Mouse (Mus musculus) embryonic facial prominence, embryonic 11.5 days (tissue): ENCODE data around the gene Mansc1. TPM values are rescaled to one million over a fixed set of nuclear protein-coding genes. Genes with fewer than 3 reads are reported as not detected.

Experiments used
- ATAC-seq: fragments of 200-750 bp; cut with Nextera tagmentation; replicated peaks from 2 replicates; pipeline ENCODE4 v1.8.0; 2017; ENCODE audit warnings: low read depth; ENCODE audit not compliant: insufficient number of reproducible peaks, low FRiP score, low TSS enrichment
- DNase-seq: peaks from one replicate; pipeline ENCODE4 v3.0.0-alpha.2; 2015; ENCODE audit warnings: low spot score
- H3K27ac ChIP-seq: fragments of 300-500 bp; sonication (generic); replicated peaks from 2 replicates; pipeline ENCODE4 v1.5.1; 2014; ENCODE audit warnings: mild to moderate bottlenecking, low read depth, low read length, control low read depth
- H3K27me3 ChIP-seq: fragments of 300-500 bp; sonication (generic); 2 replicates; pipeline ENCODE4 v1.6.1; 2014; ENCODE audit warnings: mild to moderate bottlenecking, low read length, moderate library complexity, mixed read lengths; ENCODE audit not compliant: control insufficient read depth, insufficient read depth
- H3K36me3 ChIP-seq: fragments of 300-500 bp; sonication (generic); replicated peaks from 2 replicates; pipeline ENCODE4 v1.6.1; 2014; ENCODE audit warnings: low read depth, mild to moderate bottlenecking, low read length, moderate library complexity, mixed read lengths; ENCODE audit not compliant: control insufficient read depth, insufficient read depth
- H3K4me1 ChIP-seq: fragments of 300-500 bp; sonication (generic); 2 replicates; pipeline ENCODE4 v1.6.1; 2014; ENCODE audit warnings: low read length, mixed read lengths; ENCODE audit not compliant: control insufficient read depth, insufficient read depth
- H3K4me2 ChIP-seq: fragments of 300-500 bp; sonication (generic); 2 replicates; pipeline ENCODE4 v1.6.1; 2014; ENCODE audit warnings: low read depth, mild to moderate bottlenecking, control low read depth, low read length, moderate library complexity
- H3K4me3 ChIP-seq: fragments of 300-500 bp; sonication (generic); 2 replicates; pipeline ENCODE4 v1.5.1; 2014; ENCODE audit warnings: low read depth, low read length, control low read depth
- H3K9ac ChIP-seq: fragments of 300-500 bp; sonication (generic); replicated peaks from 2 replicates; pipeline ENCODE4 v1.6.1; 2014; ENCODE audit warnings: mild to moderate bottlenecking, control low read depth, low read length
- H3K9me3 ChIP-seq: fragments of 300-500 bp; sonication (generic); replicated peaks from 2 replicates; pipeline ENCODE4 v1.6.1; 2016; ENCODE audit warnings: mild to moderate bottlenecking, low read length, inconsistent platforms, mixed read lengths; ENCODE audit not compliant: control insufficient read depth
- WGBS: fragments of 180-500 bp; shearing (Covaris S2); extraction: QIAGEN DNeasy Blood & Tissue Kit; methylation state at CpG from one replicate; pipeline ENCODE4 v1.1.7; 2014; 5-methylcytosine and 5-hydroxymethylcytosine counted together
- polyA plus RNA-seq: library from polyadenylated mRNA; unstranded; fragments of >200 nt; fragmentation: Nextera tagmentation; extraction: Ambion mirVana; gene quantifications from 2 replicates; pipeline ENCODE4 v1.2.1, GENCODE M21; 2014

Mansc1 gene
- polyA plus RNA-seq, 1 experiment from 2014 or later, result 0.39 TPM

DNA sequence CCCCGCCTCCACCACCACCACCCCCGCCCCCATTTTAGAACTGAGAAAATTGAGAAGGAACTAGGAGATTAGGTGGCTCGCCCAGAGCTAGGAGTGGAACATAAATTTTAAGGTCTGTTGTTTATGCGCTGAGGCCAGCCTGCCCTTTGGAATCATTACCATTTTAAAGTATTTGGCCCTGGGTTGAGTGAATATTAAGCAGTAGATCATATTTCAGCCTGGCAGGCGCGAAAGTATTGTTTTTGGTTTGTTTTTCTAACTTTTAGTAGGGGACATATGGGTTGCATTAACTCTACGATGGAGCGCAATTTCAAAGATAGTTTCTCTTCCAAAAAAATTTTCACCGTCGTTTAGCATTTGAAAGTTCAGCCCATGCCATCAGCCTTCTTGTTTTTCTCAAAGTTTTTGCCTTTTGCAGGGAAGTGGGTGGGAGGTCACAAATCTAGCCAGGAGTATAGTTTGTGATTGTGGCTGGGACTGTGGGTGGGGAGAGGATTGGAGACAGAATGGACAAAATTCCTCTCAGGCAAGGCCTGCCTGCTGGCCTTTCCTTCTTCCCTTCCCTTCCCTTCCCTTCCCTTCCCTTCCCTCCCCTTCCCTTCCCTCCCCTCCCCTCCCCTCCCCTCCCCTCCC, 29.8 kb downstream of the Mansc1 start:
- DNase-seq (peak; percentile 77), ATAC-seq (0 out of 2 replicates have a peak, but pooled peaks have one; percentile 46)
- no peak overlapping the region for H3K4me3 ChIP-seq
- no peaks in the 10 kb centered on the region for H3K9me3 ChIP-seq
- H3K4me2 ChIP-seq, result no peak overlapping the region
- H3K27ac ChIP-seq, result 0 out of 2 replicates have a peak overlapping the region, but pooled peaks have one; percentile 5
- no peaks in the 10 kb centered on the region for H3K27me3 ChIP-seq
- WGBS, result 19% methylated on average over 10 of the region's 10 CpGs
- no peaks in the 10 kb centered on the region for H3K36me3 ChIP-seq
- no peaks in the 10 kb centered on the region for H3K4me1 ChIP-seq
- H3K9ac ChIP-seq, result no peak overlapping the region

DNA sequence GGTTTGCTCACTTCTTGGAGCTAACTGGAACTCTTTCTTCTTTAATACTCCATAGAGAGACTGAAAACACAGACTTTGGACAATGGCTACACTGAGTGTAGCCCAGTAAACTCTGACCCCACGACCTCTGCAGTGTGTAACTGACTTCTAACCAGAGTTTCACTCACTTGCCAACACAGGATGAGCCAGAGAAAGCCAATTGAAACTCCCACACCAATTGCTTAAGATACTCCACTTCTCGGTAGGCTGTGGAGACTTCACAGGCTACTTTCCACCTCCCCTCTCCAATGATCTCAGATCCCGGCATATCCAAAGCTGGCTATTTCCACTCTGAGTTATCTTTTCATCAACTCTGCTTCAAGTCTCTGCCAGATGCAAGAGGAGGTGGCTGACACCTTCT, 30.5 kb downstream of the Mansc1 start:
- peak overlapping the region; percentile 10; the same call in 1 of the 2 replicates for H3K27ac ChIP-seq
- no peaks in the 10 kb centered on the region for H3K36me3 ChIP-seq
- whole genome bisulfite sequencing, result 33% methylated on average over 3 of the region's 3 CpGs
- no peak for ATAC-seq
- H3K4me1 ChIP-seq, result no peaks in the 10 kb centered on the region
- no peak overlapping the region for H3K4me3 ChIP-seq
- no peaks in the 10 kb centered on the region for H3K9me3 ChIP-seq
- H3K27me3 ChIP-seq, result no peaks in the 10 kb centered on the region
- DNase-seq, result no peak
- H3K9ac ChIP-seq, result no peak overlapping the region
- H3K4me2 ChIP-seq, result no peak overlapping the region

DNA sequence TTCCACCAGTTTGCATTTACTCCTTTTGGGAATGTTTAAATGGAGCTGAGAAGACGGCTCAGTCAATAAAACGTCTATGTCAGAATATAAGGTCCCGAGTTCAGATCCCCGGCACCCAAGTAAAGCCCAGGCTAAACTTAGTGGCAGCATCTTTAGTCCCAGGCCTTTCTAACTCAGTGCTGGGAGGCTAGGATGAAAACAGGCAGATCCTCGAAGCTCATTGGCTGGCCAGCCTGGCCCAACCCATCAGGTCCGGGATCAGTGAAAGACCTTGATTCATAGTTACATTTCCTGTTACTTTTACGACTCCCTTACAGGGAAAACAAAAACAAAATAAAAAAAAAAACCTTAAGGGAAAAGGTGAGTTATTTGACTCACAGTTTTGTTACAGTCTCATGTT, 31.2 kb downstream of the Mansc1 start:
- no peaks in the 10 kb centered on the region for H3K9me3 ChIP-seq
- WGBS, result 56% methylated on average over 7 of the region's 7 CpGs
- no peak overlapping the region for H3K4me2 ChIP-seq
- H3K27me3 ChIP-seq, result no peaks in the 10 kb centered on the region
- no peak overlapping the region for H3K4me3 ChIP-seq
- ATAC-seq (no peak), DNase-seq (no peak)
- no peaks in the 10 kb centered on the region for H3K4me1 ChIP-seq
- H3K36me3 ChIP-seq, result no peaks in the 10 kb centered on the region
- no peak overlapping the region for H3K27ac ChIP-seq
- H3K9ac ChIP-seq, result no peak overlapping the region

DNA sequence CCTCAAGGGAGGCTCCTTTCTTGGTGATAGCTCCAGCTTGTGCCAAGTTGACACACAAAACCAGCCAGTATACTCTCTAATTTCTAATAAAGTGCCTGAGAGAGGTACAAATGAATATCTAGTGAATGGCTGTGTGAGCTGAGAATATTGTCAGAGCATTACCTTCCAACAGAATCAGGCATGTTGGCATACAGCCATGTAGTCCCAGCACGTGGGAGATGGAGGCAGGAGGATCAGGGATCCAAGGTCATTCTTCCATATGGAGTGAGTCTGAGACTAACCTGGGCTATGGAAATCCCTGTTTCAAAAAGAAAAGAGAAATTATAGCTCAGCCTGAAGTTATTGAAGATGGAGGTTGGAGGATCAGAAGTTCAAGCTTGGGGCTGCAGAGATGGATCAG, 33.0 kb downstream of the Mansc1 start:
- Histone ChIP-seq H3K4me1 (no peaks in the 10 kb centered on the region), H3K4me2 (no peak overlapping the region), H3K4me3 (no peak overlapping the region), H3K9me3 (no peaks in the 10 kb centered on the region), H3K36me3 (no peaks in the 10 kb centered on the region), H3K9ac (no peak overlapping the region), H3K27ac (no peak overlapping the region), H3K27me3 (no peaks in the 10 kb centered on the region)
- no peak for ATAC-seq
- 83% methylated on average over 1 of the region's 1 CpGs for WGBS
- no peak for DNase-seq

DNA sequence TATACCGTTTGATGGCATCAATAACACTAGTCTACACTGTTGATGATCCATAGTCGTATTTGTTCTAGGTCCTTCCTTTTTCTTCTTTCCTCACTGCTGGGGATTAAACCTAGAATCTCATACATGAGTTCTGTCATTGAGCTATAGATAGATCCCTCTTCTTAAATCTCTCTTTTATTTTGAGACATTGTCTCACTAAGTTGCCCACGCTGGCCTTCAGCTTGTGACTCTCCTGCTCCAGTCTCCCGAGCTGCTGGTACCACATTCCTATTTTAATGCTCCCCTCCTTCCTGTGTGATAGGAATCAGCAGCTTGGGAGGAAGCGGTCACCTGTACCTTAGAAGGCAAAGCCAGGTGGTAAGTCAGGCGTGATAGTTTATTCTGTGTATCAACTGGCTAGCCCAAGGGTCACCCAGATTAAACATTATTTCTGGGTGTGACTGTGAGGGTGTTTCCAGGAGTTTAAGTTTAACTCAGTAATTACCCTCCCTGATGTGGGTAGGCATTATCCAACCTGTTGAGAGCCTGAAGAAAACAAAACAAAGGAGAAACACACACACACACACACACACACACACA, 34.5 kb downstream of the Mansc1 start:
- WGBS, result 86% methylated on average over 6 of the region's 6 CpGs
- Histone ChIP-seq H3K9ac (no peak overlapping the region), H3K4me1 (no peaks in the 10 kb centered on the region), H3K9me3 (no peaks in the 10 kb centered on the region), H3K27ac (no peak overlapping the region), H3K4me3 (no peak overlapping the region), H3K27me3 (no peaks in the 10 kb centered on the region), H3K36me3 (no peaks in the 10 kb centered on the region), H3K4me2 (no peak overlapping the region)
- DNase-seq (no peak), ATAC-seq (no peak)

GRCm38 (mm10) chr6:134594569-134595442, 37.5 kb downstream of the Mansc1 start:
- DNase-seq (no peak), ATAC-seq (no peak)
- Histone ChIP-seq H3K4me2 (no peak overlapping the region), H3K27me3 (no peaks in the 10 kb centered on the region), H3K27ac (no peak overlapping the region), H3K4me3 (no peak overlapping the region), H3K36me3 (no peaks in the 10 kb centered on the region), H3K4me1 (no peaks in the 10 kb centered on the region), H3K9me3 (no peaks in the 10 kb centered on the region), H3K9ac (no peak overlapping the region)
- 72% methylated on average over 20 of the region's 21 CpGs for WGBS

- no peak overlapping the region for H3K9ac ChIP-seq
- WGBS, result 81% methylated on average over 2 of the region's 2 CpGs
- ATAC-seq, result no peak
Measured at GRCm38 (mm10) chr6:134591614-134592013, 40.7 kb downstream of the Mansc1 start.

GRCm38 (mm10) chr6:134586241-134586640, 46.0 kb downstream of the Mansc1 start:
- ATAC-seq (no peak), DNase-seq (no peak)
- 83% methylated on average over 5 of the region's 5 CpGs for WGBS
- Histone ChIP-seq H3K9ac (no peak overlapping the region), H3K4me3 (no peak overlapping the region), H3K36me3 (no peaks in the 10 kb centered on the region), H3K27ac (no peak overlapping the region), H3K9me3 (no peaks in the 10 kb centered on the region), H3K27me3 (no peaks in the 10 kb centered on the region), H3K4me1 (no peaks in the 10 kb centered on the region), H3K4me2 (no peak overlapping the region)

More at GRCm38 (mm10) chr6:134591614-134592013, 40.7 kb downstream of the Mansc1 start:
- Histone ChIP-seq H3K36me3 (no peaks in the 10 kb centered on the region), H3K4me1 (no peaks in the 10 kb centered on the region), H3K9me3 (no peaks in the 10 kb centered on the region), H3K4me2 (no peak overlapping the region), H3K27me3 (no peaks in the 10 kb centered on the region), H3K27ac (no peak overlapping the region), H3K4me3 (no peak overlapping the region)
- no peak for DNase-seq
